Mouse (Mus musculus): ENCODE results near the gene Apom. TPM values are rescaled to one million over a fixed set of nuclear protein-coding genes. Genes with fewer than 3 reads are reported as not detected.

Gene Apom
- polyA plus RNA-seq, 1 experiment from 2014 or later = 853 TPM

DNA sequence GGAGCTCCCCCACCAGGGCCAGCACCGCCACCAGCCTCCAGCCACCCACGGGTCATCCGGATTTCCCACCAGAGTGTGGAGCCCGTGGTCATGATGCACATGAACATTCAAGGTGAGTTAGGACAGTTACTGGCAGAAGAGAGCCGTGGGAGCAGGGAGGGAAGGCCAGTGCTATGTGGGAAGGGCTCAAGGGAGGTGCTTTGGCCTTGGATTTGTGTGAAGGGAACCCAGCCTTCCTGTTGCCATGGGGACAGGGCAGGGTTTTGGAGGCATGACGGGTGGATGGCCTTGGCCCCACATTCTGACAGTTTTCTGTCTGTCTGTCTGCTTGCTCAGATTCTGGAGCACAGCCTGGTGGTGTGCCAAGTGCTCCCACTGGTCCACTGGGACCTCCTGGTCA lies 10.1 kb upstream of the Apom start:
- Histone ChIP-seq H3K4me2 (no peak overlapping the region), H3K4me1 (replicated peaks) (peaks cover 7% of the 10 kb centered on the region), H3K27me3 (no peaks in the 10 kb centered on the region), H3K4me3 (replicated peaks) (no peak overlapping the region), H3K36me3 (replicated peaks) (peaks cover 90% of the 10 kb centered on the region), H3K9ac (no peak overlapping the region), H3K27ac (replicated peaks) (no peak overlapping the region), H3K9me3 (replicated peaks) (no peaks in the 10 kb centered on the region)
- 82% methylated on average over 6 of the region's 6 CpGs for WGBS (ENCODE audit: insufficient replicate concordance)
- no peak for ATAC-seq (ENCODE audit: insufficient read depth)

DNA sequence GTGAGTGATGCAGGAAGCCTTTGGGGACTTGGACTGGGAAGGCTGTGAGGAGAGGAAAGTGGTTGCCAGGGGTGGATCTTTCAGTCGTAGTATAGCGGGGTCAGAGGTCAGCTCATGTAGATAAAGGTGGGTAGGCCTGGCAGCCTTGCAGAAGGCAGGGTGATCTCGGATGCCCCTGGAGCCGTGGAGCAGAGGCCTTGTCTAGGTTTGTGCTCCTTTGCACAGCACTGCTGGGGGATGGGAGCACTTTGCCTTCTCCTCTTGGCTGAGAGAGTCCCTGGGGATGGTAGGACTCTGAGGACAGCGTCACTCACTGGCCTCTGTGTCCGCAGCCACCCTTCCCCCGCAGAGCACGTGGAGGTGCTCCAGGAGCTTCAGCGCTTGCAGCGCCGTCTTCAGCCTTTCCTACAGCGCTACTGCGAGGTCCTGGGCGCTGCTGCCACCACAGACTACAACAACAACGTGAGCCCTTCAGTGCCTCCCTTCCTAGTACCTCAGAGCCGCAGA lies 8.7 kb upstream of the Apom start:
- WGBS (ENCODE audit: insufficient replicate concordance) = 83% methylated on average over 16 of the region's 16 CpGs
- Histone ChIP-seq H3K4me1 (replicated peaks) (peaks cover 19% of the 10 kb centered on the region), H3K4me2 (no peak overlapping the region), H3K36me3 (replicated peaks) (peaks cover 76% of the 10 kb centered on the region), H3K9me3 (replicated peaks) (no peaks in the 10 kb centered on the region), H3K9ac (no peak overlapping the region), H3K4me3 (replicated peaks) (no peak overlapping the region), H3K27me3 (no peaks in the 10 kb centered on the region), H3K27ac (replicated peaks) (no peak overlapping the region)
- ATAC-seq (ENCODE audit: insufficient read depth) = no peak

DNA sequence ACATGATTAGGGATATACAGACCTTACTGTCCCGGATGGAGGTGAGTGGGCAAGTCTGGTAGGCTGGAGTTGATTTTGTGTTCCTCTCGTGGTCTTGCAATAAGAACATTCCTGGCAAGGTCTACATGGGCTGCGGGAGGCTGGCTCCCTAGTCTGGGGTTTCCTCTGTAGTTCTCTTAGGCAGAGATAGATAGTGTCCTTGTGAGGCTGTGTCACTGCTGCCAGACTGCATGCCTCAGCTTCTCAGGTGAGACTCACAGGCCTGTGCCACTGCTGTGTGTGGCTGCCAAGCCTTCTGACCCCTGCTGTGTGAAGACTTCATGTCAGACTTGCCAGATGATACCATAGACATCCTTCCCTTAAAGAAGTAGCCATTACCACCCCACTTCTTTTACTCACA lies 7.4 kb upstream of the Apom start:
- no peak overlapping the region for H3K4me3 ChIP-seq (replicated peaks)
- peaks cover 63% of the 10 kb centered on the region for H3K36me3 ChIP-seq (replicated peaks)
- ATAC-seq (ENCODE audit: insufficient read depth) = no peak
- H3K9ac ChIP-seq = no peak overlapping the region
- H3K4me1 ChIP-seq (replicated peaks) = peaks cover 21% of the 10 kb centered on the region
- no peaks in the 10 kb centered on the region for H3K9me3 ChIP-seq (replicated peaks)
- H3K27ac ChIP-seq (replicated peaks) = no peak overlapping the region
- no peak overlapping the region for H3K4me2 ChIP-seq
- no peaks in the 10 kb centered on the region for H3K27me3 ChIP-seq
- WGBS (ENCODE audit: insufficient replicate concordance) = 82% methylated on average over 3 of the region's 3 CpGs

DNA sequence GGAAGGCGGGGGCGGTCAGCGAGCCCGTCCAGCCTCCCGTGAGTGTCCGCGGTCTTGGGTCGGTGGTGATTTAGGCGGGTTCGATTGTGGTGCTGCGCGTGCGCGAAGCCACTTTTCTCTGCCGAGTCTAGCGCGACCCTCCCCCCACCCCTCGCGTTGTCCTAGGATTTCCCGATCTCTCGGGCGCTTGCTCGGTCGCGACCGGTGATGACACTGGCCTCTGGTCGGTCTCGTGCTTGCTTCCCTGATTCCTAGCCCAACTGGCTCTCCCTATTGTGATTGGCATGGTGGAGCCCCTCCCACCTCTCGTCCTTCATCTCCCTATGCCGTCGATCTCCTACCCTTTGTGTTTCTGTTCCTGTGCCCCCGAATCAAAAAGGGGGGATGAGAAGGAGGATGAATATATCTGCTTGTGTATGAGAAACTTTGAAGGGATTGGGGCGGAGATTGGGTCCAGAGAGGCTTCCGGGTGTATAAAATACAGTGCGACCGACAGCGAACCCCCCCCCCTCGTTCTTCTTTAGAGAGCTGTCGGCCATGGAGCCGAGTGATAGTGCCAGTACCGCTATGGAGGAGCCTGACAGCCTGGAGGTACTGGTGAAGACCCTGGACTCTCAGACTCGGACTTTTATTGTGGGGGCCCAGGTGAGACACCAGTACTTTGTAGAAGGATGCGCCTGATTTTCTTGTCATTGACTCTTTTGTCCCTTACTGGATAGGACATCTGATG lies 3.9 kb upstream of the Apom start:
- Histone ChIP-seq H3K36me3 (replicated peaks) (peaks cover 29% of the 10 kb centered on the region), H3K27me3 (no peaks in the 10 kb centered on the region), H3K4me3 (replicated peaks) (peak overlapping the region; percentile 89), H3K4me2 (peak overlapping the region; percentile 90), H3K9ac (peak overlapping the region; percentile 77), H3K27ac (replicated peaks) (peak overlapping the region; percentile 92), H3K4me1 (replicated peaks) (peaks cover 31% of the 10 kb centered on the region), H3K9me3 (replicated peaks) (no peaks in the 10 kb centered on the region)
- peak; percentile 47 for ATAC-seq (ENCODE audit: insufficient read depth)
- WGBS (ENCODE audit: insufficient replicate concordance) = under 1% methylated on average over 43 of the region's 43 CpGs

DNA sequence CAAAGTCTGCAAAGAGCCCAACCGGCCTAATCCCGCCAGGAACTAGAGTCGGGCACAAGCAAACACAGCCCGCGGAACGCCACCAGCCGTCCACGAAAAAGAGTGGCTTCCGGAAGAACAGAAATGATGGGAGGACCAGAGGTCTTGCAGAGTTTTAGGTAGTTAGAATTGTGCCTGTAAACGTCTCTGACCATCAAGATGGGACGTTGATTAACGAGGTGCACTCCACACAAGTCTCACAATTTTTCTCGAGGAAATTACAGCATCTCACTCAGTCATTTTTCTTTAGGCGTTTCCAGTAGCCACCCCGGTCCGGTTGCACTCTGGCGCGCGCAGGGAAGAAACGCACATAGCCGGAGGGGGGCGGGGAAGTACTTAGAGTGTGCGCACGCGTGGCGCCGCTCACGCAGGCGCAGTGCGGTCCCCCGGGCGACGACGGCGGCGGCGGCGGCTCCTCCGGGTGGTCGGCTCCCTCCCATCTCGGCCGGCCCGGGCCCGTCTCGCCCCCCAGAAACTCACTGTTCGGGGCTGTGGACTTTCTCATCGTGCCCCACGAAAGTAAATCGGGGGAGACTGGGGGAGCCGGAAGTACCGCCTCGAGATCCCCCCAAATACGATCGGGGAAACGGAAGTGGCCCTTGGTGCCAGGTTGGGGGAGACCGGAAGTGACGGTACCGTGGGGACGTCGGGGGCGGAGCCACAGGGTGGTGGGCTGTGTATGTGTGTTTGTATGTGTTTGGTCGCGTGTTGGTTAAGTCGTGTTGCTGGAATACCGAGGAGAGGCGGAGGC lies 3.1 kb upstream of the Apom start, which contains the start of gene Bag6:
TSS of gene Bag6 (plus strand) at position 378 of the 790 bp plus-strand sequence.
- no peaks in the 10 kb centered on the region for H3K9me3 ChIP-seq (replicated peaks)
- no peaks in the 10 kb centered on the region for H3K27me3 ChIP-seq
- ATAC-seq (ENCODE audit: insufficient read depth) = peak; percentile 89
- peak within 1 kb of the TSS; percentile 90 for H3K4me2 ChIP-seq
- peak within 1 kb of the TSS; percentile 92 for H3K27ac ChIP-seq (replicated peaks)
- H3K4me1 ChIP-seq (replicated peaks) = peaks cover 39% of the 10 kb centered on the region
- H3K36me3 ChIP-seq (replicated peaks) = peaks cover 27% of the 10 kb centered on the region
- H3K4me3 ChIP-seq (replicated peaks) = peak within 1 kb of the TSS; percentile 89
- peak within 1 kb of the TSS; percentile 77 for H3K9ac ChIP-seq
- WGBS (ENCODE audit: insufficient replicate concordance) = under 1% methylated on average over 66 of the region's 66 CpGs

DNA sequence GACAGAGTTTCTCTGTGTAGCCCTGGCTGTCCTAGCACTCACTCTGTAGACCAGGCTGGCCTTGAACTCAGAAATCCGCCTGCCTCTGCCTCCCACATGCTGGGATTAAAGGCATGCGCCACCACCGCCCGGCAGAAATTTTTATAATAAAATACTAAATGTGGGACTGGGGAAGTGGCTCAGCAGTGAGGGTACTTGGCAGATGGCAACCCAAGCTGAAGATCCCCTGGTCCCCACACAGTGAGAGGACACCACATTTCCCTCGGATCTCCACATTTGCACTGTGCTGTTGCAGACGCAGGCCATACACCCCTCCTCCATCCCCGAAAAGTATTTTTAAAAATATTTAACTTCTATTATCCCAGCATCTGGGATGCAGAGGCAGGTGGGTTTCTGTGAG lies 1.7 kb upstream of the Apom start:
- Histone ChIP-seq H3K27me3 (no peaks in the 10 kb centered on the region), H3K4me3 (replicated peaks) (no peak overlapping the region), H3K9me3 (replicated peaks) (no peaks in the 10 kb centered on the region), H3K4me1 (replicated peaks) (peaks cover 50% of the 10 kb centered on the region), H3K9ac (no peak overlapping the region), H3K4me2 (0 out of 2 replicates have a peak overlapping the region, but pooled peaks have one; percentile 90), H3K36me3 (replicated peaks) (peaks cover 27% of the 10 kb centered on the region), H3K27ac (replicated peaks) (no peak overlapping the region)
- 84% methylated on average over 7 of the region's 7 CpGs for WGBS (ENCODE audit: insufficient replicate concordance)
- no peak for ATAC-seq (ENCODE audit: insufficient read depth)

DNA sequence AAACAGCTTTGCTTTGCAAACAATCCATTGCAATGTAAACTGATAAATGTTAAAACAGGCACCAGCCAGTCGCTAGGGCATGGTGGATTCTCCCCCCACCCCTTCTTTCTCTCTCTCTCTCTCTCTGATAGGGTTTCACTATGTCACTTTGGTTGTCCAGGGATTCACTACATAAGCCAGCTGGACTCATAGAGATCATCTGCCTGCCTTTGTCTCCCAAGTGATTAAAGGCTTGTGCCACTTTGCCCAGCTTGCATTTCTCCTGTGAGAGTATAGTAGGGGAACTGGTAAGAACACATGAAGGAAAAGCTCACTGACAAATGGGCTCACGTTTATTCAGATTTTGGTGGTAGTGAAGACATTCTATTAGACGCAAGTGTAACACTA lies 317 bp upstream of the Apom start:
- Histone ChIP-seq H3K4me1 (replicated peaks) (peaks cover 56% of the 10 kb centered on the region), H3K36me3 (replicated peaks) (peaks cover 23% of the 10 kb centered on the region), H3K4me2 (peak overlapping the region; percentile 29), H3K27me3 (no peaks in the 10 kb centered on the region), H3K9ac (no peak overlapping the region), H3K9me3 (replicated peaks) (no peaks in the 10 kb centered on the region), H3K4me3 (replicated peaks) (no peak overlapping the region), H3K27ac (replicated peaks) (peak overlapping the region; percentile 60)
- ATAC-seq (ENCODE audit: insufficient read depth) = no peak
- whole genome bisulfite sequencing (ENCODE audit: insufficient replicate concordance) = 57% methylated on average over 3 of the region's 3 CpGs

DNA sequence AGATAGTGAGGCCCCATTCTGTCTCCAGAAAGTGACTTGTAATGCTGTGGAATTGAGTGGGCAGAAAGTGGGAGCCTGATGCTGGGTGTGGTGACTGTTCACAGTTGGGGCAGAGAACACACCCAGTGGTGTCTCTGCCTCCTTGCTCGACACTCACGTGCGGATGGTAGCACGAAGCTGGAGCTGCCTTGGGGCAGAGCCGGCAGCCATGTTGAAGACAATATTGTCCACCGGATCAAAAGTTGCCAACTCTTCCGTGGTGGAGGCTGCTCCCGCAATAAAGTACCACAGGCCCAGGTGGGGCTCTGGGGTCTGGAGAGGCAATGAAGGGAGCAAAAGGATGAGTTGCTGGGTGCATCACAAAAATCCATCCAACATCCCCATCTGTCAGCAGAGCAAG lies 812 bp downstream of the Apom start:
- Histone ChIP-seq H3K4me2 (peak overlapping the region; percentile 50), H3K9me3 (replicated peaks) (no peaks in the 10 kb centered on the region), H3K4me3 (replicated peaks) (peak overlapping the region; percentile 45)

DNA sequence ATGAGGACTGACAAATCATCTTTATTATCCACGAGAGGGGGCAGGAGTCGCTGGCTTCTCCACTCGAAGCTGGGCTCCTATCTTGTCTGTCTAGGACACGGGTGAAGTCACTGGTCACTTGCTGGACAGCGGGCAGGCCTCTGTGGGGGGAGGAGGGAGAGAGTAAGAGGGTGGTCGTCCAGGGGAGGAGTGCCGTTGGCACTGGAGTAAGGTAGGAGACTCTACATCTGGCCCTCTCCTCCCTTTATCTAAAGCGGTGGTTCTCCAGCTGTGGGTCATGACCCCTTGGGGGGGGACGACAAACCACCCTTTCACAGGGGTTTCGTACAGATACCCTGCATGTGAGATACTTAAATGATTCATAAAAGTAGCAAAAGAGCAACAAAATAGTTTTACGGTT lies 2.9 kb downstream of the Apom start:
- Histone ChIP-seq H3K27ac (replicated peaks) (no peak overlapping the region), H3K36me3 (replicated peaks) (peaks cover 35% of the 10 kb centered on the region), H3K4me3 (replicated peaks) (no peak overlapping the region), H3K9ac (no peak overlapping the region), H3K9me3 (replicated peaks) (no peaks in the 10 kb centered on the region), H3K4me1 (replicated peaks) (peaks cover 68% of the 10 kb centered on the region), H3K4me2 (no peak overlapping the region), H3K27me3 (no peaks in the 10 kb centered on the region)
- WGBS (ENCODE audit: insufficient replicate concordance) = 63% methylated on average over 11 of the region's 11 CpGs
- no peak for ATAC-seq (ENCODE audit: insufficient read depth)

More for the DNA sequence above, 812 bp downstream of the Apom start:
- H3K36me3 ChIP-seq (replicated peaks) = peaks cover 23% of the 10 kb centered on the region
- peaks cover 56% of the 10 kb centered on the region for H3K4me1 ChIP-seq (replicated peaks)
- 65% methylated on average over 8 of the region's 8 CpGs for WGBS (ENCODE audit: insufficient replicate concordance)
- H3K27me3 ChIP-seq = no peaks in the 10 kb centered on the region
- no peak for ATAC-seq (ENCODE audit: insufficient read depth)
- H3K9ac ChIP-seq = peak overlapping the region; percentile 32; the same call in 1 of the 2 replicates
- H3K27ac ChIP-seq (replicated peaks) = peak overlapping the region; percentile 60

DNA sequence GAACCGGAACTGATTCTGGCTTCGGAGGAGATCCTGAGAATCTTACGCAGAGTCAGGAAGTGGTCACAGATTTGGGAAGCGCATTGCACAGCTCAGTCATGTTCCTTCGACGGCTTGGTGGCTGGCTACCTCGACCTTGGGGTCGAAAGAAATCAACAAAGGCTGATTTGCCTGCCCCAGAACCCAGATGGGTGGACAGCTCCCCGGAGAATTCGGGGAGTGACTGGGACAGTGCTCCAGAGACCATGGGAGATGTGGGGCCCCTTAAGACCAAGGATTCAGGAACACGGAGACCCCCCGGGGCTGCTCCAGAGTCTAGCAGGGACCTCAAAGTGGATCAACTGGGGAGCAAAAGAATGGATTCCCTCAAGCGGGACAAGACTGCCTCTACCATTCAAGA lies 4.8 kb downstream of the Apom start:
- H3K27me3 ChIP-seq = no peaks in the 10 kb centered on the region
- H3K4me1 ChIP-seq (replicated peaks) = peaks cover 72% of the 10 kb centered on the region
- H3K4me2 ChIP-seq = peak overlapping the region; percentile 90
- H3K9me3 ChIP-seq (replicated peaks) = no peaks in the 10 kb centered on the region
- peaks cover 43% of the 10 kb centered on the region for H3K36me3 ChIP-seq (replicated peaks)
- peak overlapping the region; percentile 85 for H3K9ac ChIP-seq
- H3K27ac ChIP-seq (replicated peaks) = peak overlapping the region; percentile 91
- peak overlapping the region; percentile 70 for H3K4me3 ChIP-seq (replicated peaks)
- no peak for ATAC-seq (ENCODE audit: insufficient read depth)
- WGBS (ENCODE audit: insufficient replicate concordance) = 40% methylated on average over 13 of the region's 13 CpGs

DNA sequence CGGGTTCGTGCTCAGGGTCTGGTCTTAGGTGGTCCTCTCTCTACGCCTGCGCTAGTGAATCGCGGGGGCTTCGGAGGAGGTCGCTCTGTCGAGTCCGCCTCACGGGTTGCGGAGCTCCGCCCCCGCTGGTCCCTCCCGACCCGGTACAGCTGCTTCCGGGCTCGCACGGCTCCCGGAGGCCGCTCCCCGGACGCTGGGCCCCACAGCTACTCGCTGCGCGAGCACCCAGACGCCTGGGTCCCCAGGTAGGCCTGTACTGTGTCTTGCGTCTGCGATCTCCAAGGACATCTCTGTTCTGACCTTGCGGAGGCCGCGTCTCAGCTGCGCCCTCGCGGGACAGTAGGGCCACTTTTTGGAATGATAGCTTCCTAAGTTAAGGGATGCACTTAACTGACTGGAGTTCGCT lies 5.6 kb downstream of the Apom start, which contains the start of gene D17H6S53E:
TSS of gene D17H6S53E (plus strand) at position 168 of the 406 bp plus-strand sequence.
- Histone ChIP-seq H3K27me3 (no peaks in the 10 kb centered on the region), H3K4me3 (replicated peaks) (peak within 1 kb of the TSS; percentile 70), H3K4me1 (replicated peaks) (peaks cover 74% of the 10 kb centered on the region), H3K27ac (replicated peaks) (peak within 1 kb of the TSS; percentile 91), H3K36me3 (replicated peaks) (peaks cover 43% of the 10 kb centered on the region), H3K9ac (peak within 1 kb of the TSS; percentile 85), H3K9me3 (replicated peaks) (no peaks in the 10 kb centered on the region), H3K4me2 (peak within 1 kb of the TSS; percentile 90)
- WGBS (ENCODE audit: insufficient replicate concordance) = under 1% methylated on average over 36 of the region's 36 CpGs
- peak; percentile 72 for ATAC-seq (ENCODE audit: insufficient read depth)
